Mouse (Mus musculus) MEL (cell line): ENCODE data around the gene Slc38a4. TPM values are rescaled to one million over a fixed set of nuclear protein-coding genes. Genes with fewer than 3 reads are reported as not detected.

Experiments
- DNase-seq: peaks from one replicate; pipeline ENCODE4 v3.0.0; 2011; ENCODE audit warnings: low read depth, low spot score
- H3K27ac ChIP-seq: 2 replicates; pipeline ENCODE4 v1.5.1; 2012; ENCODE audit warnings: low read depth, mild to moderate bottlenecking, control low read depth, low read length, moderate library complexity; ENCODE audit not compliant: control insufficient read depth
- H3K27me3 ChIP-seq, 2 experiments: fragments of 150-350 bp in 1 of 2; sonication (generic) in 1 of 2; 2 replicates each; pipeline ENCODE4 v1.6.1; 2012; ENCODE audit warnings: low read length in 2 of 2, mild to moderate bottlenecking in 2 of 2, improper control_type of control experiment in 1 of 2, moderate library complexity in 1 of 2; ENCODE audit not compliant: insufficient read depth in 2 of 2, control insufficient read depth in 1 of 2
- H3K36me3 ChIP-seq, 2 experiments: 2 replicates each; pipeline ENCODE4 v1.6.1; 2012 to 2014; ENCODE audit warnings: low read length in 2 of 2, improper control_type of control experiment in 1 of 2, inconsistent platforms in 1 of 2, mild to moderate bottlenecking in 1 of 2; ENCODE audit not compliant: insufficient read depth in 2 of 2, control insufficient read depth in 1 of 2
- H3K4me1 ChIP-seq, 2 experiments: fragments of 150-350 bp in 1 of 2; sonication (generic) in 1 of 2; 2 replicates each; pipeline ENCODE4 v1.6.1; 2012; ENCODE audit warnings: low read length in 2 of 2, improper control_type of control experiment in 1 of 2, mild to moderate bottlenecking in 1 of 2; ENCODE audit not compliant: insufficient read depth in 2 of 2, control insufficient read depth in 1 of 2
- H3K4me3 ChIP-seq, 2 experiments: fragments of 150-350 bp in 1 of 2; sonication (generic) in 1 of 2; 2 replicates each; pipeline ENCODE4 v1.5.1; 2012; ENCODE audit warnings: low read depth in 2 of 2, low read length in 2 of 2, mild to moderate bottlenecking in 2 of 2, moderate library complexity in 2 of 2, control low read depth in 1 of 2, improper control_type of control experiment in 1 of 2; ENCODE audit not compliant: control insufficient read depth in 1 of 2, insufficient read depth in 1 of 2
- H3K79me2 ChIP-seq: 2 replicates; pipeline ENCODE4 v1.6.1; 2012; ENCODE audit warnings: mild to moderate bottlenecking, low read length, moderate library complexity; ENCODE audit not compliant: control insufficient read depth, poor library complexity, insufficient read depth
- H3K9ac ChIP-seq: 2 replicates; pipeline ENCODE4 v1.6.1; 2012; ENCODE audit warnings: low read depth, mild to moderate bottlenecking, control low read depth, low read length, moderate library complexity; ENCODE audit not compliant: control insufficient read depth, poor library complexity, severe bottlenecking
- H3K9me3 ChIP-seq: fragments of 150-350 bp; sonication (generic); replicated peaks from 2 replicates; pipeline ENCODE4 v1.6.1; 2012; ENCODE audit warnings: mild to moderate bottlenecking, low read length, improper control_type of control experiment, moderate library complexity; ENCODE audit not compliant: insufficient read depth
- BHLHE40 ChIP-seq: IDR thresholded peaks from 2 replicates; pipeline ENCODE4 v1.6.1; 2012; ENCODE audit warnings: low read depth, mild to moderate bottlenecking, inconsistent platforms, low read length, improper control_type of control experiment, borderline replicate concordance
- JUND ChIP-seq: IDR thresholded peaks from 2 replicates; pipeline ENCODE4 v1.6.1; 2011; ENCODE audit warnings: low read depth, mild to moderate bottlenecking, improper control_type of control experiment, low read length
- MAFK ChIP-seq: IDR thresholded peaks from 2 replicates; pipeline ENCODE4 v1.6.1; 2011; ENCODE audit warnings: low read depth, mild to moderate bottlenecking, low read length, improper control_type of control experiment, borderline replicate concordance
- MEF2A ChIP-seq: IDR thresholded peaks from 2 replicates; pipeline ENCODE4 v1.6.1; 2014; ENCODE audit warnings: low read depth, mild to moderate bottlenecking, inconsistent platforms, low read length, improper control_type of control experiment; ENCODE audit not compliant: poor library complexity, insufficient replicate concordance, severe bottlenecking; ENCODE audit errors: extremely low read depth
- MYC ChIP-seq: IDR thresholded peaks from 2 replicates; pipeline ENCODE4 v1.6.1; 2011; ENCODE audit warnings: low read depth, mild to moderate bottlenecking, low read length, improper control_type of control experiment, moderate library complexity
- POLR2AphosphoS2 ChIP-seq: IDR thresholded peaks from 2 replicates; pipeline ENCODE4 v1.6.1; 2011; ENCODE audit warnings: low read length, improper control_type of control experiment
- POLR2AphosphoS5 ChIP-seq: IDR thresholded peaks from 2 replicates; pipeline ENCODE4 v1.6.1; 2012; ENCODE audit warnings: low read depth, borderline replicate concordance, mild to moderate bottlenecking, inconsistent platforms, low read length, moderate library complexity, mixed read lengths
- RAD21 ChIP-seq: IDR thresholded peaks from 2 replicates; pipeline ENCODE4 v1.6.1; 2011; ENCODE audit warnings: mild to moderate bottlenecking, low read depth, low read length, improper control_type of control experiment
- SMC3 ChIP-seq: IDR thresholded peaks from 2 replicates; pipeline ENCODE4 v1.6.1; 2011; ENCODE audit warnings: low read depth, low read length, improper control_type of control experiment
- TAL1 ChIP-seq: IDR thresholded peaks from 2 replicates; pipeline ENCODE4 v1.6.1; 2012; ENCODE audit warnings: mild to moderate bottlenecking, inconsistent platforms, low read length, moderate library complexity, mixed read lengths
- TBP ChIP-seq: IDR thresholded peaks from 2 replicates; pipeline ENCODE4 v1.8.0; 2011; ENCODE audit warnings: low read depth, low read length, improper control_type of control experiment
- TCF12 ChIP-seq: IDR thresholded peaks from 2 replicates; pipeline ENCODE4 v1.6.1; 2014; ENCODE audit warnings: low read depth, mild to moderate bottlenecking, inconsistent platforms, low read length, improper control_type of control experiment, moderate library complexity
- UBTF ChIP-seq: IDR thresholded peaks from 2 replicates; pipeline ENCODE4 v1.6.1; 2012; ENCODE audit warnings: low read depth, mild to moderate bottlenecking, inconsistent platforms, low read length, improper control_type of control experiment, moderate library complexity, borderline replicate concordance; ENCODE audit not compliant: insufficient read depth
- USF1 ChIP-seq: IDR thresholded peaks from 2 replicates; pipeline ENCODE4 v1.6.1; 2014; ENCODE audit warnings: low read depth, mild to moderate bottlenecking, inconsistent platforms, low read length, improper control_type of control experiment, moderate library complexity
- USF2 ChIP-seq, 2 experiments: IDR thresholded peaks; 2 replicates each; pipeline ENCODE4 v1.6.1; 2011 to 2012; ENCODE audit warnings: improper control_type of control experiment in 2 of 2, low read length in 2 of 2, borderline replicate concordance in 1 of 2, inconsistent platforms in 1 of 2, low read depth in 1 of 2, mild to moderate bottlenecking in 1 of 2; ENCODE audit not compliant: insufficient read depth in 1 of 2
- ZKSCAN1 ChIP-seq: IDR thresholded peaks from 2 replicates; pipeline ENCODE4 v1.6.1; 2012; ENCODE audit warnings: low read depth, mild to moderate bottlenecking, inconsistent platforms, low read length, improper control_type of control experiment, moderate library complexity
- ZMIZ1 ChIP-seq: IDR thresholded peaks from 2 replicates; pipeline ENCODE4 v1.6.1; 2012; ENCODE audit warnings: low read depth, mild to moderate bottlenecking, inconsistent platforms, low read length, improper control_type of control experiment, moderate library complexity
- ZNF384 ChIP-seq: IDR thresholded peaks from 2 replicates; pipeline ENCODE4 v1.6.1; 2012; ENCODE audit warnings: low read depth, mild to moderate bottlenecking, inconsistent platforms, low read length, improper control_type of control experiment
- polyA plus RNA-seq, 2 experiments: library from polyadenylated mRNA; stranded (reverse) in 1 of 2; unstranded in 1 of 2; fragments of >175 nt in 1 of 2; fragments of >200 nt in 1 of 2; gene quantifications; 2 replicates each; pipeline versions ENCODE4 v1.2.1 to v1.2.4; 2012; ENCODE audit warnings: low replicate concordance in 2 of 2, low read depth in 1 of 2; ENCODE audit not compliant: insufficient read length in 2 of 2, insufficient read depth in 1 of 2, missing spikeins in 1 of 2
- total RNA-seq: library from RNA; depleted of rRNA; stranded (reverse); fragments of 300-350 nt; gene quantifications from 2 replicates; pipeline ENCODE4 v1.2.3, GENCODE M21; 2012

Gene Slc38a4
- total and polyA plus RNA-seq, 3 experiments, result not detected

- Histone ChIP-seq H3K4me1 (no peaks in the 10 kb centered on the region), H3K27ac (no peak overlapping the region), H3K79me2 (no peaks in the 10 kb centered on the region), H3K4me3 (no peak overlapping the region), H3K9ac (no peak overlapping the region), H3K9me3 (no peaks in the 10 kb centered on the region), H3K27me3 (no peaks in the 10 kb centered on the region)
- no peak for DNase-seq
- no peak for TF ChIP-seq JUND
- TF ChIP-seq UBTF, result no peak
- TF ChIP-seq POLR2AphosphoS5, result no peak
- TF ChIP-seq ZKSCAN1, result no peak
- TF ChIP-seq MEF2A, result no peak
- TF ChIP-seq RAD21, result no peak
- no peak for TF ChIP-seq TAL1
- TF ChIP-seq TCF12, result no peak
- no peak for TF ChIP-seq ZNF384
- no peak for TF ChIP-seq MYC
- TF ChIP-seq TBP, result no peak
- no peak for TF ChIP-seq MAFK
- no peak for TF ChIP-seq SMC3
- no peak for TF ChIP-seq BHLHE40
- no peak for TF ChIP-seq USF2 (IDR thresholded peaks at IDR 0.05; ENCODE audit: borderline replicate concordance in 1 of 2, insufficient read depth in 1 of 2, low read depth in 1 of 2, low read length in 2 of 2)
- TF ChIP-seq POLR2AphosphoS2, result no peak
- no peak for TF ChIP-seq ZMIZ1
- no peak for TF ChIP-seq USF1
- TF ChIP-seq, all 39 proteins: peak for 0
- H3K36me3 ChIP-seq, result no peaks in the 10 kb centered on the region
Observed at GRCm38 (mm10) chr15:96968741-96969140, 87.0 kb downstream of the Slc38a4 start.

GRCm38 (mm10) chr15:96966326-96966725, 89.4 kb downstream of the Slc38a4 start:
- H3K9ac ChIP-seq, result no peak overlapping the region

More at GRCm38 (mm10) chr15:96966326-96966725, 89.4 kb downstream of the Slc38a4 start:
- Histone ChIP-seq H3K27me3 (no peaks in the 10 kb centered on the region), H3K27ac (no peak overlapping the region), H3K4me3 (no peak overlapping the region), H3K9me3 (no peaks in the 10 kb centered on the region), H3K4me1 (no peaks in the 10 kb centered on the region), H3K36me3 (no peaks in the 10 kb centered on the region), H3K79me2 (no peaks in the 10 kb centered on the region)
- TF ChIP-seq SMC3, result no peak
- DNase-seq, result no peak
